Mouse (Mus musculus) forebrain, embryonic 15.5 days (tissue): ENCODE results near the gene Abcc3. TPM values are rescaled to one million over a fixed set of nuclear protein-coding genes. Genes with fewer than 3 reads are reported as not detected.

ENCODE experiments used
- ATAC-seq: fragments of 200-750 bp; cut with Nextera tagmentation; replicated peaks from 2 replicates; pipeline ENCODE4 v1.8.0; 2017; ENCODE audit warnings: mild to moderate bottlenecking, moderate TSS enrichment, moderate library complexity
- H3K27ac ChIP-seq: fragments of 300-500 bp; sonication (generic); replicated peaks from 2 replicates; pipeline ENCODE4 v1.5.1; 2015; ENCODE audit warnings: mild to moderate bottlenecking, inconsistent platforms
- H3K27me3 ChIP-seq: fragments of 300-500 bp; sonication (generic); 2 replicates; pipeline ENCODE4 v1.6.1; 2015; ENCODE audit warnings: inconsistent platforms
- H3K36me3 ChIP-seq: fragments of 300-500 bp; sonication (generic); 2 replicates; pipeline ENCODE4 v1.6.1; 2015; ENCODE audit warnings: mild to moderate bottlenecking, inconsistent platforms
- H3K4me1 ChIP-seq: fragments of 300-500 bp; sonication (generic); 2 replicates; pipeline ENCODE4 v1.6.1; 2015; ENCODE audit warnings: inconsistent platforms
- H3K4me2 ChIP-seq: fragments of 300-500 bp; sonication (generic); replicated peaks from 2 replicates; pipeline ENCODE4 v1.6.1; 2015; ENCODE audit warnings: mild to moderate bottlenecking, inconsistent platforms
- H3K4me3 ChIP-seq: fragments of 300-500 bp; sonication (generic); 2 replicates; pipeline ENCODE4 v1.5.1; 2015; ENCODE audit warnings: mild to moderate bottlenecking, inconsistent platforms
- H3K9ac ChIP-seq: fragments of 300-500 bp; sonication (generic); replicated peaks from 2 replicates; pipeline ENCODE4 v1.6.1; 2015; ENCODE audit warnings: mild to moderate bottlenecking, inconsistent platforms
- H3K9me3 ChIP-seq: fragments of 300-500 bp; sonication (generic); 2 replicates; pipeline ENCODE4 v1.6.1; 2016; ENCODE audit warnings: inconsistent platforms
- WGBS: fragments of 180-500 bp; shearing (Covaris S2); methylation state at CpG from one replicate; pipeline ENCODE4 v1.1.7; 2015; ENCODE audit warnings: mixed read lengths; 5-methylcytosine and 5-hydroxymethylcytosine counted together
- polyA plus RNA-seq: library from polyadenylated mRNA; unstranded; fragments of >200 nt; fragmentation: Nextera tagmentation; extraction: Ambion mirVana; gene quantifications from 2 replicates; pipeline ENCODE4 v1.2.1, GENCODE M21; 2015

Gene Abcc3
- polyA plus RNA-seq: 0.60 and 0.66 TPM in 2 replicates

DNA sequence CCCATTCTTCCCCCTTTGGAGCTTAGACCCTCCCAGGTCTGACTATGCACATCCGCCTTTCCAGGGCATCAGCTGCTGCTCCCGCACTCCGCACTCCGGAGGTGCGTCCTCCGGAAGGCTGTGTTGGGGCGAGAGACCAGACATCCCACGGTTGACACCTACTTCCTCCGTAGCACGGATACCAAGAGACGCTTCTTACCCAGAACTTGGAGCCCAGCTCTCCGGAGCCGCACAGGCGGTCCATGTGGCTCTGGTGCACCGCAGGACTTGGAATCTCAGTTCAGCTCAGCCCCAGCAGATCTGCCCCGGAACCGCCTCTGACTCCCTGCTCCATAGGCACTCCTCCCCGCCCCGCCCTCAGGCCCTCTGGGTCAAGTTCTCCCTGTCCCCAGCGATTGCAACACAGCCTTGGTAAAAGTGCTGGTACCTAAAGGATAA, at the start of gene Abcc3:
Abcc3 (minus strand) TSS at position 326 of the 438 bp plus-strand sequence.
- WGBS: 22% methylated on average over 20 of the region's 20 CpGs
- Histone ChIP-seq H3K36me3 (no peaks in the 10 kb centered on the region), H3K4me2 (peak within 1 kb of the TSS; percentile 16), H3K27me3 (0 out of 2 replicates have a peak, but pooled peaks cover 7% of the 10 kb centered on the region), H3K9ac (no peak within 1 kb of the TSS), H3K4me3 (no peak within 1 kb of the TSS; the same call in 1 of the 2 replicates), H3K4me1 (no peaks in the 10 kb centered on the region), H3K27ac (no peak within 1 kb of the TSS), H3K9me3 (no peaks in the 10 kb centered on the region)
- ATAC-seq: no peak

DNA sequence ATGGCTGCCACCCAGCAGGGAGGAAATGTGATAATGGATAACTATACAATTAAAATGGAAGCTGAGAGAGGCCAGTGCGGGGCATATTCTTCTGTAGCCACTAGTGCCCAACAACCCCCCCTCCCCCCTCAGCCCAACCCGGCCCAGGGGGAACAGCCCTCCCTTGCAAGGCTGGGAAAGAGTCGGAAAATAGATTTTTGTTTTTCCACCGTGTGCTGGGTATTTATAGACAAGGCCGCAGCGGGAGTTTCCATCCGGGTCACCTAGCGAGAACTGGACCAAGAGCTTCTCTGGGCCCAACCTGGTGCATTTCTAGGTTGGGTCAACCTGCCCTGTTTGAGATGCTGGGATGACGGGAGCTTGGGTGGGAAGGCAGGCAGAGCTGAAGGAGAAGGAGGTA, 49.0 kb upstream of the Abcc3 start:
- no peak overlapping the region for H3K27ac ChIP-seq
- H3K27me3 ChIP-seq: no peaks in the 10 kb centered on the region
- H3K36me3 ChIP-seq: no peaks in the 10 kb centered on the region
- H3K9me3 ChIP-seq: no peaks in the 10 kb centered on the region
- peaks cover 30% of the 10 kb centered on the region for H3K4me1 ChIP-seq
- H3K9ac ChIP-seq: no peak overlapping the region
- H3K4me2 ChIP-seq: no peak overlapping the region
- 45% methylated on average over 9 of the region's 9 CpGs for WGBS
- no peak overlapping the region for H3K4me3 ChIP-seq
- no peak for ATAC-seq

DNA sequence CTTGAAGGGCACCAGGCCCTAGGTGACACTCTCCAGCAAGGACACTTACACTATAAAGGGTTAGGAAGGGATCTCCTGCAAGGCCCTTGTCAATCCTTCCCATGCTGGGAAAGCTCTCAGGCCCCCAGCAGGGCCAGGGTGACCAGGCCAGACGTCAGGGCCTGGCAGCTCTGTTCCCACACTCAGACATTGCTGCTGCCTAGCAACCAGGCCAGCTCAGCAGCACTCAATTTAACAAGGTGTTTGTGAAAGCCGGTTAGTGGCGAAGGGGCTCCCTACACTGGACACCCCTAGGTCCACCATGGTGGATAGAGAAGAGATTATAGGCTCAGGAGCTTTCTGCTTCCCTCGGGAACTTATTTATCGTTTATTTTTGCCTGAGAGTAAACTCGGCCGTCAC, 48.3 kb upstream of the Abcc3 start:
- 29% methylated on average over 7 of the region's 7 CpGs for WGBS
- Histone ChIP-seq H3K9me3 (no peaks in the 10 kb centered on the region), H3K27ac (peak overlapping the region; percentile 2; the same call in 1 of the 2 replicates), H3K9ac (no peak overlapping the region), H3K36me3 (no peaks in the 10 kb centered on the region), H3K4me2 (no peak overlapping the region), H3K4me3 (no peak overlapping the region), H3K4me1 (peaks cover 30% of the 10 kb centered on the region), H3K27me3 (no peaks in the 10 kb centered on the region)
- ATAC-seq: 0 out of 2 replicates have a peak, but pooled peaks have one; percentile 33

DNA sequence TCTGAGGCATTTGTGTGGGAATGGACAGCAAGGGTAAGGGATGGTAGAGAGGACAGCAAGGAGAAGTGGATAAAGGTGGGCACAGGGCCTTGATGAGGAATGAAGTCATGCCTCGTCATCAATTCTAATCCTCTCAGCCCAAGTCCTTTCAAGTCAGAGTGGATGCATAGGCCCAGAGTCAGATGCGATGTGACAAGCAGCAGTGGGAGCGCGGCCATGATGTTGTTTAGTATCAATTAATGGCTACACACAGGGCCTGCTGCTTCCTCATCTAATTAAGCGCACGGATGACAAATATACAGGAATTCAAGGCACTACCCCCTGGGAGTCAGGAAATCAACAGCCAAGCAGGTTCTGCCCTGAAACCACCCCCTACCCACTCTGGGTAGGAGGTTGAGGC, 47.6 kb upstream of the Abcc3 start:
- H3K36me3 ChIP-seq: no peaks in the 10 kb centered on the region
- no peak overlapping the region for H3K4me3 ChIP-seq
- H3K27ac ChIP-seq: no peak overlapping the region

DNA sequence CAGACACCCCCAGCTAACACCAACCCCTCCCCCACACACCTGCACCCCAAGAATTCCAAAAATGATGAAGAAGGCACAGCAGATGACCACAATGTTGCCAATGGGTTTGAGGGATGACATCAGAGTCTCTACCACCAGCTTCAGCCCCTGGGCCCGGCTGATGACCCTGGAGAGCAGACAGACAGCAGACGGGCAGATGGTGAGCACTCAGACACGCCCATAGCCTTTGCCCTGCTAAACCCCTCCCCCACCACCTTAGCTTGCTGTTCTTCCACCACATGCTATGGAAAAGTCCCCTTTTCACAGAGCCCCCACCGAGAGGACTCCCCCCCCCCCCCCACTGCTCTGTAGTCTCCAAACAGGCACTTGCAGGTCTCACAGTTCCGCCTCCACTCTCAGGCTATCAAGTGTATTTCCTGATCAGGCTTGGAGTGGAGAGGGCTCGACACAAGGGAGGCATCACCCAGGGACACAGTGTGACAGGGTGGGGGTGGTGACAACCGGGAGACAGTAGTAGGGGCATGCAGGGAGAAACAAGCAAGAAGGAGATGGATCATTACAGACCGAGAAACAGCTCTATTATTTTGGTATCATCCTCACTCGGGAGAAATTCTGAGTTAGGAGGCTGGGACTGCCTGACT, 36.3 kb upstream of the Abcc3 start:
- peak; percentile 5; the same call in 1 of the 2 replicates for ATAC-seq
- H3K4me1 ChIP-seq: peaks cover 30% of the 10 kb centered on the region
- no peak overlapping the region for H3K9ac ChIP-seq
- peak overlapping the region; percentile 46 for H3K27ac ChIP-seq
- no peak overlapping the region for H3K4me2 ChIP-seq
- H3K36me3 ChIP-seq: no peaks in the 10 kb centered on the region
- no peaks in the 10 kb centered on the region for H3K9me3 ChIP-seq
- 30% methylated on average over 9 of the region's 9 CpGs for WGBS
- H3K27me3 ChIP-seq: no peaks in the 10 kb centered on the region
- no peak overlapping the region for H3K4me3 ChIP-seq

More for the DNA sequence above, 47.6 kb upstream of the Abcc3 start:
- Histone ChIP-seq H3K4me1 (peaks cover 23% of the 10 kb centered on the region), H3K4me2 (no peak overlapping the region), H3K27me3 (no peaks in the 10 kb centered on the region), H3K9ac (no peak overlapping the region), H3K9me3 (no peaks in the 10 kb centered on the region)
- WGBS: 54% methylated on average over 6 of the region's 6 CpGs
- no peak for ATAC-seq

DNA sequence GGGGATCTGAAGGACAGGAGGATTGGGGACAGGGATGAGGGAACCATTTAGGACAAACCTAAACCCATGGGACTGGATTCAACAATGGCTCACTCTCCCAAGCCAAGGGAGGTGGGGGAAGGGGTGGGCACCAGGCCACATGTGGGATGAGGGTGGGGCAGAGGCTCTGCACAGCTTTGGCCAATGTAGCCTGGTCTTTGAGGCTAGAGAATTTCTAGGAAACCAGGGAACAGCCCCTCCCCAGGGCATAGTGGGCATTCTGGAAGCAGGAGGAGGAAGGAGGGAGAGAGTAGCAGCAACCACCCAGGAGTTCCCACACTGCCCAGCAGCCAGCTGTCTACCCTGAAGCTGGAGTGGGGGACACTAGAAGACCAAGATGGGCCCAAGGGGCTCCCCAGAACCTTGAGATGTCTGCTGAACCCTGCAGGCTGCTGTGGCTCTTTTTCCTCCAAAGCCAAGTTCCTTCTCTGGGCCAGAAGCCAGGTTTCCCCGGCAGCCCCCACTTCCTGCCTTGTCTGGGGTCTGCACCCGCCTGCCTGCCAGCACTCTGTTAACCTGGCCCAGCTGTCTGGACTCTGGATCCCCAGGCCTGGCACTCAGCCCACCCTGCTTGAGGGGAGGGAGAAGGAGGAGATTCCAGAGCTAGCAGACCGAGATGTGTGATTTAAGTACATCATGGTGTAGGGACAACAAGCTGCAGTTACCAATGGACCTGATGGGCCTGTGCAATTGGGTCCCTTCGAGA, 35.5 kb upstream of the Abcc3 start:
- Histone ChIP-seq H3K4me2 (no peak overlapping the region), H3K9ac (no peak overlapping the region), H3K27me3 (no peaks in the 10 kb centered on the region), H3K4me3 (no peak overlapping the region), H3K27ac (peak overlapping the region; percentile 46), H3K4me1 (peaks cover 31% of the 10 kb centered on the region), H3K9me3 (no peaks in the 10 kb centered on the region), H3K36me3 (no peaks in the 10 kb centered on the region)
- ATAC-seq: peak; percentile 80
- 18% methylated on average over 4 of the region's 4 CpGs for WGBS

DNA sequence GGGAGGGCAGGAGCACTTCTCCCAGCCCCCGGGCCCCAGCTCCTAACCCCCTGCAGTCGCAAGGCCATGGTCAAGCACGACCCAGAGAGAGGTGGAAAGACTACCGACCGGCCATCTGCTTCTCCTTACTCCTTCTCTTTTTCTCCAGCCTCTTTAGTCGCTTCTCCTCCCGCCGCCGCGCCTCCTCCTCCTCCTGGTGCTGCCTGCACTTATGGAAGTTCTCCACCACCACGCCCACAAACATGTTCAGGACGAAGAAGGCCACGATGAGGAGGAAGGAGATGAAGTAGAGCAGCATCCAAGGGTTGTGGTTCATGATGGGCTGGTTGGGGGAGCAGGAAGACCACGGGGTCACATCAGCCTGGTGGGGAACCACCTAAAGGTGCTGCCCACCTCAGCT, 32.9 kb upstream of the Abcc3 start:
- Histone ChIP-seq H3K36me3 (no peaks in the 10 kb centered on the region), H3K4me1 (peaks cover 34% of the 10 kb centered on the region), H3K4me2 (no peak overlapping the region), H3K9ac (no peak overlapping the region), H3K27me3 (no peaks in the 10 kb centered on the region), H3K9me3 (no peaks in the 10 kb centered on the region), H3K27ac (no peak overlapping the region), H3K4me3 (no peak overlapping the region)
- 72% methylated on average over 14 of the region's 14 CpGs for WGBS
- no peak for ATAC-seq

DNA sequence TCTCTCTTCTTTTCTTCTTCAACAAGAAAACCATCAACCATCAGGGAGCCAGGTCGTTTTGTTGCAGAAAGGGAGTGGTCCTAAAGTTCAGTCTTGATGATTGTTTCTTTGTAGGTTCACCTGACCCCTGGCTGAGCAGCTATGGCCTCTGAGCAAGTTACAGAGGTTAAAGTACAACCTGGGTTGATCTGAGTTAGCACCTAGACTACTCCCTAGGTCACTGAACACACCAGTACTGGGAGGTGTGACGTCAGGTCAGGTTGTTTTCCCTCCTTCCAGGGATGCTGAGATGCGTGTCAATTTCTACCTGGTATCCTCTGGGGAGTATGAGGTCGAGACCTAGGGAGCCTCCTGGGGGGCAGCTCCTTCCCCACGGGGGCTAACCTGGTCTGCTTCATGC, 32.4 kb upstream of the Abcc3 start:
- H3K4me3 ChIP-seq: no peak overlapping the region
- no peaks in the 10 kb centered on the region for H3K36me3 ChIP-seq
- 55% methylated on average over 5 of the region's 5 CpGs for WGBS
- peaks cover 36% of the 10 kb centered on the region for H3K4me1 ChIP-seq
- no peak overlapping the region for H3K27ac ChIP-seq
- H3K27me3 ChIP-seq: no peaks in the 10 kb centered on the region
- no peaks in the 10 kb centered on the region for H3K9me3 ChIP-seq
- H3K4me2 ChIP-seq: no peak overlapping the region
- ATAC-seq: no peak
- H3K9ac ChIP-seq: no peak overlapping the region

DNA sequence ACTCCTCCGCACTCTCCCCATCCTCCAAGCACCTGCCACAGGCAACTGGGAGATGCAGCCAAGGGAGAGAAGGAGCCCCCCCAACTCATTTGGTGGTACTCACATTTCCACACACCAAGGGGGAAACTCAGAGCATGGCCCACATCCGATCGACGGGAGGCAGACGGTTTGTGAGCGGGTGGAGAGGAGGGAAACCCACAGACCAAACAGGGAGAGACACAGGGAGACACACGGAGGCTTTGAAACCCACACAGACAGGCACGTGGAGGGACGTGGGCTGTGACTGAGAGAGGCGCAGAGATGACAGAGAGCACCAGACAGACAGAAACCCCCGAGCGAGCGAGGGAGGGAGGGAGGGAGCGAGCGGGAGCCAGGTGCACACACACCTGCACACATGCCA, 31.6 kb upstream of the Abcc3 start:
- H3K36me3 ChIP-seq: no peaks in the 10 kb centered on the region
- H3K27ac ChIP-seq: peak overlapping the region; percentile 47; the same call in 1 of the 2 replicates
- H3K4me2 ChIP-seq: no peak overlapping the region
- H3K9me3 ChIP-seq: no peaks in the 10 kb centered on the region
- no peaks in the 10 kb centered on the region for H3K27me3 ChIP-seq
- H3K4me3 ChIP-seq: no peak overlapping the region
- WGBS: 58% methylated on average over 15 of the region's 15 CpGs
- no peak overlapping the region for H3K9ac ChIP-seq
- no peak for ATAC-seq
- peaks cover 37% of the 10 kb centered on the region for H3K4me1 ChIP-seq

DNA sequence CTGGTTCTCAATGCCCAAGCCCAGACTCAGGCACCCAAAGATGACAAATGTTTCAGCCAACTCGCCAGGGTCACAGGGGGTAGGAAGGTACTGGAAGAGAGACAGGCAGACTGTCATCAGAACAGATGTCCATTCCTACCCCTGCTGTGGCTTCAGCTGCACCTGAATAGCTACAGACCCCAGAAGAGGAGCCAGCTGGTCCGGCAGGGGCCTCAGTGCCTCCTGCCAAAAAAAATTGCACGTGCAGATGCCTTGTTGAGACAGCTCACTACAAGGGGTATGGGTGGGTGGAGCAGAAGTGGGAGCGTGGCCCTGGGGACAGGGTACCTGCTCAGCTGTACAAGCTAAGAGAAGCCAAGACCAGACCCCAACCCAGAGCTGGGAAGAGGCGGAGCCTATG, 31.1 kb upstream of the Abcc3 start:
- H3K36me3 ChIP-seq: no peaks in the 10 kb centered on the region

DNA sequence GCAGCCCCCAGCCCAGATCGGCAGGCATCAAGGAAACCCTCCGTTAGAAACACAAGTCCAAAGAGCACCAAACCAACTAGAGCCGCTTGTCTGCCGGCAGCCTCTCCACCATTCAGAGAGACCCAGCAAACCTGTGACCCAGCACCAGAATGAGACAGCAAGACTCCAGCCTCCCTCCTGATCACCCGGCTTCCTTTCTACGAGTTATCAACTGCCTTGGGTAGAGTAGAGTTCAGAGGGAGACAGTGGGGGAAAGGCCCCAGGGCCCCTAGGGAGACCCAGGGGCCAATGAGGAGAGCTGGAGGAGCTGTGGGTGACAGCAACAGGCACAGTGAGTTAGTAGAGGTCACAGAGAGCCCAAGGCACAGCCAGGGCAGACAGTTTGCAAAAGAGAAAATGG, 28.2 kb upstream of the Abcc3 start:
- Histone ChIP-seq H3K4me3 (no peak overlapping the region), H3K4me1 (peaks cover 17% of the 10 kb centered on the region), H3K27ac (peak overlapping the region; percentile 39; the same call in 1 of the 2 replicates), H3K36me3 (0 out of 2 replicates have a peak, but pooled peaks cover 2% of the 10 kb centered on the region), H3K4me2 (no peak overlapping the region), H3K9ac (no peak overlapping the region), H3K27me3 (no peaks in the 10 kb centered on the region), H3K9me3 (no peaks in the 10 kb centered on the region)
- no peak for ATAC-seq
- 77% methylated on average over 6 of the region's 6 CpGs for WGBS

More for the DNA sequence above, 31.1 kb upstream of the Abcc3 start:
- H3K27me3 ChIP-seq: no peaks in the 10 kb centered on the region
- 51% methylated on average over 5 of the region's 5 CpGs for whole genome bisulfite sequencing
- peak overlapping the region; percentile 47; the same call in 1 of the 2 replicates for H3K27ac ChIP-seq
- H3K4me1 ChIP-seq: peaks cover 31% of the 10 kb centered on the region
- no peak overlapping the region for H3K9ac ChIP-seq
- H3K4me3 ChIP-seq: no peak overlapping the region
- H3K9me3 ChIP-seq: no peaks in the 10 kb centered on the region
- no peak; the same call in 1 of the 2 replicates for ATAC-seq
- no peak overlapping the region for H3K4me2 ChIP-seq

DNA sequence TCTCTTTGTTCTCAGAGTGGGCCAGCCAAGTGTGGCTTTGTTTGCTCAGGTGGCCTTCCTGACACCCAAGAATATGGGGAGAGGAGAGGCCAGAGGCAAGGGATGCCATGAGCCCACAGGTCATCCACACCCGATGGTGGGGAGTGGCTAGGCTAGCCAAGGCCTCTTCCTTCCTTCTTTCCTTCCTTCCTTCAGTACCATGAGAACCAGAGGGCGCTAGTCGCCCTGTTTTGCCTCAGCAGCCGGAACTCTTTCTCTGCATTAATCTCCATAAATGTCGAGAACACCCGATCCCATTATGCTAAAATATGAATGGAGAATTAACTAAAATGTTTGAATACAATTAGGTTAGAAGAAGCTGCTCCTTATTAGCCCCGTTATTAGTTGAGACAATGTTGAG, 27.5 kb upstream of the Abcc3 start:
- no peaks in the 10 kb centered on the region for H3K9me3 ChIP-seq
- H3K4me1 ChIP-seq: peaks cover 21% of the 10 kb centered on the region
- H3K27me3 ChIP-seq: no peaks in the 10 kb centered on the region
- H3K36me3 ChIP-seq: peaks cover 2% of the 10 kb centered on the region; the same call in 1 of the 2 replicates
- peak overlapping the region; percentile 39; the same call in 1 of the 2 replicates for H3K27ac ChIP-seq
- ATAC-seq: no peak
- no peak overlapping the region for H3K4me2 ChIP-seq
- H3K4me3 ChIP-seq: no peak overlapping the region
- WGBS: 27% methylated on average over 7 of the region's 7 CpGs
- H3K9ac ChIP-seq: no peak overlapping the region
